Comparison of ENCODE assay signal across 8 mouse cellular contexts in the genomic region with DNA sequence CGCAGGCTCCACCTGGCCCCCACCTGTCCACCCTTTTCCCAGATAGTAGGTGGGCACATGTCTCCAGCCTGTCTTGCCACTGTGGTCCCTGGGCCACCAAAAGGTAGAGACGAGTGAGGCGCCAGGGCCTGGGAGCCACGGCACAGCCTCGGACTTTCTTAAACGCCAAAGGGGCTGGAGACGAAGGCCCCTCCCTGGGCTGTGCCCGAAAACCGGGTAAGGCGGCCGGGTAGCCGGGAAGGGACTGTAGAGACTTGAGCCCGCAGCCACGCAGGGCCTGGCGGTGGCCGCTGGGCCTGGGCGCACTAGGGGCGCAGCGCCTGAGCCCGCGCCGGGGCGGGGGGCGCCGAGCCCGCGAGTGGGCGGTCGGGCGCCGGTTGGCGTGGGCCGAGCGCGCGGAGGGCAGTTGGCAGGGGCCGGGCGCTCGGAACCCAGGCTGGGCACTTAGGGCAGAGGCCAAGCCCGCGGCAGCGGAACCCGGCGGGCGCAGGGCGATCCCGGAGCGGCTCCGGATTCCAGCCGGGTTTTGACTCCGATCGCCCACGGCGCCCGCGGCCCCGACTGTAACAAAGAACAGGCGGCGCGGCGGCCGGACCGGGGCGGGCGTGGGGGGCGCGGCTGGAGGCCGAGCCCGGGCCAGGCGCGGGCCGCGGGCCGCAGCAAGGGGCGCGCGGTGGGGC. TPM values are rescaled to one million over a fixed set of nuclear protein-coding genes. Genes with fewer than 3 reads are reported as not detected.
DNase-seq lines count a peak whose midpoint lies in the region; ATAC-seq lines count a peak whose summit lies in the region.

No protein-coding gene starts in this region.

- peak overlapping the region; percentile 82 for H3K4me3 ChIP-seq in erythroblast, embryonic 14.5 days (replicated peaks)
- H3K4me3 ChIP-seq in heart, embryonic 12.5 days: peak overlapping the region; percentile 75
- H3K4me3 ChIP-seq in kidney, embryonic 16.5 days (ENCODE audit: low read length): peak overlapping the region; percentile 84

- H3K27me3 ChIP-seq in erythroblast, embryonic 14.5 days (ENCODE audit: control insufficient read depth): no peaks in the 10 kb centered on the region
- H3K27me3 ChIP-seq in heart, embryonic 12.5 days (replicated peaks): no peaks in the 10 kb centered on the region
- H3K27me3 ChIP-seq in kidney, embryonic 16.5 days (ENCODE audit: insufficient read depth, low read length): no peaks in the 10 kb centered on the region

- peak overlapping the region; percentile 75 for H3K4me2 ChIP-seq in heart, embryonic 12.5 days
- H3K4me2 ChIP-seq in kidney, embryonic 16.5 days (replicated peaks; ENCODE audit: low read depth, low read length): peak overlapping the region; percentile 60

- H3K4me1 ChIP-seq in erythroblast, embryonic 14.5 days (ENCODE audit: control insufficient read depth): peaks cover 48% of the 10 kb centered on the region
- peaks cover 25% of the 10 kb centered on the region for H3K4me1 ChIP-seq in heart, embryonic 12.5 days (replicated peaks)
- peaks cover 18% of the 10 kb centered on the region for H3K4me1 ChIP-seq in kidney, embryonic 16.5 days (ENCODE audit: insufficient read depth, low read length)

- H3K9ac ChIP-seq in heart, embryonic 12.5 days: peak overlapping the region; percentile 95
- peak overlapping the region; percentile 99 for H3K9ac ChIP-seq in kidney, embryonic 16.5 days (replicated peaks; ENCODE audit: low read length)

- peaks cover 23% of the 10 kb centered on the region for H3K36me3 ChIP-seq in erythroblast, embryonic 14.5 days (ENCODE audit: control insufficient read depth)
- H3K36me3 ChIP-seq in heart, embryonic 12.5 days: peaks cover 1% of the 10 kb centered on the region
- 0 out of 2 replicates have a peak, but pooled peaks cover 4% of the 10 kb centered on the region for H3K36me3 ChIP-seq in kidney, embryonic 16.5 days (ENCODE audit: insufficient read depth, low read length)

- DNase-seq in CD4-positive helper T cell, adult 2 months (ENCODE audit: low read depth, low spot score): peak; percentile 89
- DNase-seq in brain, embryonic 18.5 days (ENCODE audit: low read depth, low spot score): peak; percentile 60
- peak; percentile 84 for DNase-seq in liver
- DNase-seq in monocyte, adult 2 months (ENCODE audit: low read depth in 1 of 2, low spot score in 2 of 2): peak; percentile 66 to 81
- DNase-seq in spleen, postnatal 14 days (ENCODE audit: low spot score in 2 of 2): peak; percentile 71 to 83

- under 1% methylated on average over 73 of the region's 77 CpGs for WGBS in heart, embryonic 12.5 days
- under 1% methylated on average over 68 of the region's 77 CpGs for WGBS in kidney, embryonic 16.5 days

- peak; percentile 90 for ATAC-seq in heart, embryonic 12.5 days (ENCODE audit: insufficient number of reproducible peaks, low FRiP score)
- ATAC-seq in kidney, embryonic 16.5 days (ENCODE audit: low FRiP score, low TSS enrichment): peak; percentile 96

- H3K27ac ChIP-seq in heart, embryonic 12.5 days (ENCODE audit: poor library complexity, severe bottlenecking): peak overlapping the region; percentile 99
- H3K27ac ChIP-seq in kidney, embryonic 16.5 days (ENCODE audit: low read length): peak overlapping the region; percentile 99

- no peaks in the 10 kb centered on the region for H3K9me3 ChIP-seq in erythroblast, embryonic 14.5 days (ENCODE audit: control insufficient read depth, low read length)
- no peaks in the 10 kb centered on the region for H3K9me3 ChIP-seq in heart, embryonic 12.5 days (replicated peaks)
- no peaks in the 10 kb centered on the region for H3K9me3 ChIP-seq in kidney, embryonic 16.5 days (ENCODE audit: low read length)

RNA-seq across cellular contexts. Expression of a gene that starts 0.4 kb away (rescaled TPM):
- polyA plus RNA-seq in erythroblast, embryonic 14.5 days (2012): 0.02 and 0.03 TPM in 2 replicates
- polyA plus RNA-seq in heart, embryonic 12.5 days (2016; fragmentation: Nextera tagmentation; extraction: Ambion mirVana): 7.3 and 9.1 TPM in 2 replicates
- 11.8 and 11.9 TPM in 2 replicates for polyA plus RNA-seq in kidney, embryonic 16.5 days (2015; fragmentation: Nextera tagmentation; extraction: Ambion mirVana)

Comparison
In these comparisons a context has a peak if more than half of its experiments do, and no peak if none do; other contexts are left out.
1. Peak in every context shown above with its lines: DNase-seq, ATAC-seq, H3K4me3 ChIP-seq and H3K27ac ChIP-seq.